Mouse (Mus musculus) heart, embryonic 15.5 days (tissue): ENCODE measurements around the gene Kif23. TPM values are rescaled to one million over a fixed set of nuclear protein-coding genes. Genes with fewer than 3 reads are reported as not detected.

ENCODE experiments used
- ATAC-seq: fragments of 200-750 bp; cut with Nextera tagmentation; replicated peaks from 2 replicates; pipeline ENCODE4 v1.8.0; 2017; ENCODE audit warnings: low read depth, moderate TSS enrichment; ENCODE audit not compliant: insufficient number of reproducible peaks, insufficient read depth, low FRiP score
- H3K27ac ChIP-seq: fragments of 300-500 bp; sonication (generic); 2 replicates; pipeline ENCODE4 v1.5.1; 2015; ENCODE audit warnings: mild to moderate bottlenecking, inconsistent platforms
- H3K27me3 ChIP-seq: fragments of 300-500 bp; sonication (generic); 2 replicates; pipeline ENCODE4 v1.6.1; 2015; ENCODE audit warnings: inconsistent platforms
- H3K36me3 ChIP-seq: fragments of 300-500 bp; sonication (generic); 2 replicates; pipeline ENCODE4 v1.6.1; 2015; ENCODE audit warnings: mild to moderate bottlenecking, inconsistent platforms
- H3K4me1 ChIP-seq: fragments of 300-500 bp; sonication (generic); replicated peaks from 2 replicates; pipeline ENCODE4 v1.6.1; 2015; ENCODE audit warnings: inconsistent platforms
- H3K4me2 ChIP-seq: fragments of 300-500 bp; sonication (generic); 2 replicates; pipeline ENCODE4 v1.6.1; 2015; ENCODE audit warnings: inconsistent platforms, mild to moderate bottlenecking, moderate library complexity
- H3K4me3 ChIP-seq: fragments of 300-500 bp; sonication (generic); 2 replicates; pipeline ENCODE4 v1.5.1; 2015; ENCODE audit warnings: mild to moderate bottlenecking, inconsistent platforms
- H3K9ac ChIP-seq: fragments of 300-500 bp; sonication (generic); 2 replicates; pipeline ENCODE4 v1.6.1; 2015; ENCODE audit warnings: mild to moderate bottlenecking, inconsistent platforms
- H3K9me3 ChIP-seq: fragments of 300-500 bp; sonication (generic); replicated peaks from 2 replicates; pipeline ENCODE4 v1.6.1; 2016; ENCODE audit warnings: inconsistent platforms
- WGBS: fragments of 180-500 bp; shearing (Covaris S2); methylation state at CpG from one replicate; pipeline ENCODE4 v1.1.7; 2015; ENCODE audit warnings: mixed read lengths; 5-methylcytosine and 5-hydroxymethylcytosine counted together
- polyA plus RNA-seq: library from polyadenylated mRNA; unstranded; fragments of >200 nt; fragmentation: Nextera tagmentation; extraction: Ambion mirVana; gene quantifications from 2 replicates; pipeline ENCODE4 v1.2.1, GENCODE M21; 2015

Gene Kif23
- polyA plus RNA-seq, 1 experiment from 2014 or later = 61.6 TPM

- H3K9me3 ChIP-seq = no peaks in the 10 kb centered on the region
- H3K27me3 ChIP-seq = peaks cover 46% of the 10 kb centered on the region
- no peak for ATAC-seq
- no peak overlapping the region for H3K4me2 ChIP-seq
- no peaks in the 10 kb centered on the region for H3K36me3 ChIP-seq
- H3K4me1 ChIP-seq = no peaks in the 10 kb centered on the region; the same call in 1 of the 2 replicates
- no peak overlapping the region for H3K4me3 ChIP-seq
- WGBS = 58% methylated on average over 9 of the region's 9 CpGs
- no peak overlapping the region for H3K9ac ChIP-seq
- no peak overlapping the region for H3K27ac ChIP-seq
Observed at GRCm38 (mm10) chr9:61902445-61902844, 44.1 kb downstream of the Kif23 start.

- Histone ChIP-seq H3K9ac (no peak overlapping the region), H3K27me3 (peaks cover 53% of the 10 kb centered on the region), H3K4me2 (no peak overlapping the region), H3K36me3 (no peaks in the 10 kb centered on the region), H3K9me3 (no peaks in the 10 kb centered on the region), H3K4me1 (no peaks in the 10 kb centered on the region; the same call in 1 of the 2 replicates), H3K27ac (no peak overlapping the region), H3K4me3 (no peak overlapping the region)
- ATAC-seq = no peak
- WGBS = 79% methylated on average over 4 of the region's 4 CpGs
Observed at GRCm38 (mm10) chr9:61901574-61901973, 45.0 kb downstream of the Kif23 start.

- no peak for ATAC-seq
- no peak overlapping the region for H3K9ac ChIP-seq
- H3K27ac ChIP-seq = no peak overlapping the region
- no peaks in the 10 kb centered on the region for H3K9me3 ChIP-seq
- H3K4me1 ChIP-seq = no peaks in the 10 kb centered on the region; the same call in 1 of the 2 replicates
- H3K36me3 ChIP-seq = no peaks in the 10 kb centered on the region
- peak overlapping the region; percentile 36; the same call in 1 of the 2 replicates for H3K4me2 ChIP-seq
- 5% methylated on average over 16 of the region's 16 CpGs for WGBS
- H3K4me3 ChIP-seq = no peak overlapping the region
- peaks cover 59% of the 10 kb centered on the region for H3K27me3 ChIP-seq
Observed at GRCm38 (mm10) chr9:61899804-61900203, 46.8 kb downstream of the Kif23 start.

GRCm38 (mm10) chr9:61898401-61898800 is 48.2 kb downstream of the Kif23 start:
- Histone ChIP-seq H3K4me2 (no peak overlapping the region), H3K9ac (no peak overlapping the region), H3K36me3 (no peaks in the 10 kb centered on the region), H3K27ac (no peak overlapping the region), H3K4me3 (no peak overlapping the region), H3K27me3 (peaks cover 55% of the 10 kb centered on the region), H3K4me1 (no peaks in the 10 kb centered on the region; the same call in 1 of the 2 replicates), H3K9me3 (no peaks in the 10 kb centered on the region)
- 5% methylated on average over 8 of the region's 8 CpGs for WGBS
- peak; percentile 52; the same call in 1 of the 2 replicates for ATAC-seq

GRCm38 (mm10) chr9:61895014-61895413 is 51.6 kb downstream of the Kif23 start:
- WGBS = 58% methylated on average over 8 of the region's 8 CpGs
- no peak for ATAC-seq
- H3K27me3 ChIP-seq = peaks cover 31% of the 10 kb centered on the region

GRCm38 (mm10) chr9:61889855-61890254 is 56.7 kb downstream of the Kif23 start:
- no peak for ATAC-seq
- Histone ChIP-seq H3K27ac (peak overlapping the region; percentile 39; the same call in 1 of the 2 replicates), H3K9ac (no peak overlapping the region), H3K4me3 (no peak overlapping the region), H3K4me1 (peaks cover 33% of the 10 kb centered on the region), H3K36me3 (no peaks in the 10 kb centered on the region), H3K27me3 (no peaks in the 10 kb centered on the region), H3K4me2 (no peak overlapping the region), H3K9me3 (no peaks in the 10 kb centered on the region)
- WGBS = 36% methylated on average over 8 of the region's 8 CpGs

More at GRCm38 (mm10) chr9:61895014-61895413, 51.6 kb downstream of the Kif23 start:
- Histone ChIP-seq H3K9me3 (no peaks in the 10 kb centered on the region), H3K9ac (no peak overlapping the region), H3K4me1 (peaks cover 5% of the 10 kb centered on the region), H3K27ac (no peak overlapping the region), H3K36me3 (no peaks in the 10 kb centered on the region), H3K4me3 (no peak overlapping the region), H3K4me2 (no peak overlapping the region)

- peak; percentile 68 for ATAC-seq
Observed at GRCm38 (mm10) chr9:61887661-61888379, 58.8 kb downstream of the Kif23 start.

GRCm38 (mm10) chr9:61885964-61886363 is 60.6 kb downstream of the Kif23 start:
- Histone ChIP-seq H3K4me1 (peaks cover 41% of the 10 kb centered on the region), H3K4me3 (no peak overlapping the region), H3K27ac (no peak overlapping the region), H3K9me3 (no peaks in the 10 kb centered on the region), H3K27me3 (peaks cover 10% of the 10 kb centered on the region; the same call in 1 of the 2 replicates), H3K36me3 (no peaks in the 10 kb centered on the region), H3K4me2 (no peak overlapping the region), H3K9ac (no peak overlapping the region)
- WGBS = 60% methylated on average over 7 of the region's 7 CpGs
- ATAC-seq = no peak

More at GRCm38 (mm10) chr9:61887661-61888379, 58.8 kb downstream of the Kif23 start:
- H3K4me2 ChIP-seq = no peak overlapping the region
- peak overlapping the region; percentile 47; the same call in 1 of the 2 replicates for H3K27ac ChIP-seq
- H3K4me1 ChIP-seq = peaks cover 41% of the 10 kb centered on the region
- H3K36me3 ChIP-seq = no peaks in the 10 kb centered on the region
- 41% methylated on average over 11 of the region's 11 CpGs for WGBS
- H3K9me3 ChIP-seq = no peaks in the 10 kb centered on the region
- H3K4me3 ChIP-seq = no peak overlapping the region
- no peak overlapping the region for H3K9ac ChIP-seq
- H3K27me3 ChIP-seq = 0 out of 2 replicates have a peak, but pooled peaks cover 1% of the 10 kb centered on the region

GRCm38 (mm10) chr9:61884936-61885335 is 61.6 kb downstream of the Kif23 start:
- WGBS = 57% methylated on average over 13 of the region's 13 CpGs
- no peak overlapping the region for H3K4me2 ChIP-seq
- no peak for ATAC-seq
- H3K36me3 ChIP-seq = no peaks in the 10 kb centered on the region
- H3K27ac ChIP-seq = 0 out of 2 replicates have a peak overlapping the region, but pooled peaks have one; percentile 2
- no peak overlapping the region for H3K9ac ChIP-seq
- peaks cover 10% of the 10 kb centered on the region; the same call in 1 of the 2 replicates for H3K27me3 ChIP-seq
- H3K9me3 ChIP-seq = no peaks in the 10 kb centered on the region
- H3K4me3 ChIP-seq = no peak overlapping the region
- H3K4me1 ChIP-seq = peaks cover 35% of the 10 kb centered on the region

- Histone ChIP-seq H3K27ac (0 out of 2 replicates have a peak overlapping the region, but pooled peaks have one; percentile 2), H3K36me3 (no peaks in the 10 kb centered on the region), H3K9ac (no peak overlapping the region), H3K4me2 (no peak overlapping the region), H3K9me3 (no peaks in the 10 kb centered on the region), H3K4me1 (peaks cover 31% of the 10 kb centered on the region), H3K4me3 (no peak overlapping the region), H3K27me3 (peaks cover 10% of the 10 kb centered on the region; the same call in 1 of the 2 replicates)
- ATAC-seq = 0 out of 2 replicates have a peak, but pooled peaks have one; percentile 14
- WGBS = 52% methylated on average over 7 of the region's 7 CpGs
Observed at GRCm38 (mm10) chr9:61884375-61884774, 62.2 kb downstream of the Kif23 start.

GRCm38 (mm10) chr9:61882179-61882578 is 64.4 kb downstream of the Kif23 start:
- Histone ChIP-seq H3K27me3 (peaks cover 19% of the 10 kb centered on the region), H3K4me1 (peaks cover 24% of the 10 kb centered on the region), H3K4me2 (no peak overlapping the region), H3K4me3 (no peak overlapping the region), H3K27ac (no peak overlapping the region), H3K9ac (no peak overlapping the region), H3K9me3 (no peaks in the 10 kb centered on the region), H3K36me3 (no peaks in the 10 kb centered on the region)
- 61% methylated on average over 3 of the region's 3 CpGs for WGBS
- ATAC-seq = no peak
